Mouse (Mus musculus) kidney, embryonic 15.5 days (tissue): Measurements from ENCODE around the gene Nwd2. TPM values are rescaled to one million over a fixed set of nuclear protein-coding genes. Genes with fewer than 3 reads are reported as not detected.

Source experiments
- ATAC-seq: fragments of 200-750 bp; cut with Nextera tagmentation; replicated peaks from 2 replicates; pipeline ENCODE4 v1.8.0; 2017; ENCODE audit warnings: moderate TSS enrichment; ENCODE audit not compliant: low FRiP score
- H3K27ac ChIP-seq: fragments of 300-500 bp; sonication (generic); 2 replicates; pipeline ENCODE4 v1.5.1; 2015; ENCODE audit warnings: mild to moderate bottlenecking, inconsistent platforms
- H3K27me3 ChIP-seq: fragments of 300-500 bp; sonication (generic); 2 replicates; pipeline ENCODE4 v1.6.1; 2015; ENCODE audit warnings: inconsistent platforms
- H3K36me3 ChIP-seq: fragments of 300-500 bp; sonication (generic); 2 replicates; pipeline ENCODE4 v1.6.1; 2015; ENCODE audit warnings: inconsistent platforms
- H3K4me1 ChIP-seq: fragments of 300-500 bp; sonication (generic); 2 replicates; pipeline ENCODE4 v1.6.1; 2015; ENCODE audit warnings: inconsistent platforms
- H3K4me2 ChIP-seq: fragments of 300-500 bp; sonication (generic); 2 replicates; pipeline ENCODE4 v1.6.1; 2015; ENCODE audit warnings: moderate library complexity, mild to moderate bottlenecking, inconsistent platforms
- H3K4me3 ChIP-seq: fragments of 300-500 bp; sonication (generic); replicated peaks from 2 replicates; pipeline ENCODE4 v1.5.1; 2015; ENCODE audit warnings: mild to moderate bottlenecking, inconsistent platforms
- H3K9ac ChIP-seq: fragments of 300-500 bp; sonication (generic); 2 replicates; pipeline ENCODE4 v1.6.1; 2015; ENCODE audit warnings: mild to moderate bottlenecking, inconsistent platforms
- H3K9me3 ChIP-seq: fragments of 300-500 bp; sonication (generic); replicated peaks from 2 replicates; pipeline ENCODE4 v1.6.1; 2016; ENCODE audit warnings: inconsistent platforms
- WGBS: fragments of 180-500 bp; shearing (Covaris S2); methylation state at CpG from one replicate; pipeline ENCODE4 v1.1.7; 2015; ENCODE audit warnings: mixed read lengths; 5-methylcytosine and 5-hydroxymethylcytosine counted together
- polyA plus RNA-seq: library from polyadenylated mRNA; unstranded; fragments of >200 nt; fragmentation: Nextera tagmentation; extraction: Ambion mirVana; gene quantifications from 2 replicates; pipeline ENCODE4 v1.2.1, GENCODE M21; 2015

Gene Nwd2
- polyA plus RNA-seq, 1 experiment from 2014 or later, result 0.23 TPM

GRCm38 (mm10) chr5:63821176-63821575 lies 172.3 kb downstream of the Nwd2 start:
- no peaks in the 10 kb centered on the region for H3K27me3 ChIP-seq
- H3K36me3 ChIP-seq, result no peaks in the 10 kb centered on the region
- H3K9ac ChIP-seq, result no peak overlapping the region
- no peak overlapping the region for H3K4me3 ChIP-seq
- no peak overlapping the region for H3K27ac ChIP-seq
- H3K9me3 ChIP-seq, result no peaks in the 10 kb centered on the region
- no peak for ATAC-seq
- peaks cover 52% of the 10 kb centered on the region for H3K4me1 ChIP-seq
- WGBS, result 87% methylated on average over 5 of the region's 5 CpGs
- H3K4me2 ChIP-seq, result no peak overlapping the region

GRCm38 (mm10) chr5:63821860-63822259 lies 173.0 kb downstream of the Nwd2 start:
- Histone ChIP-seq H3K9me3 (no peaks in the 10 kb centered on the region), H3K4me1 (peaks cover 54% of the 10 kb centered on the region), H3K27me3 (no peaks in the 10 kb centered on the region), H3K27ac (0 out of 2 replicates have a peak overlapping the region, but pooled peaks have one; percentile 10), H3K9ac (no peak overlapping the region), H3K4me2 (no peak overlapping the region), H3K36me3 (no peaks in the 10 kb centered on the region), H3K4me3 (no peak overlapping the region)
- 62% methylated on average over 8 of the region's 8 CpGs for WGBS
- ATAC-seq, result no peak

- Histone ChIP-seq H3K4me2 (no peak overlapping the region), H3K9me3 (no peaks in the 10 kb centered on the region), H3K4me1 (peaks cover 57% of the 10 kb centered on the region), H3K9ac (no peak overlapping the region), H3K4me3 (no peak overlapping the region), H3K27me3 (no peaks in the 10 kb centered on the region), H3K27ac (peak overlapping the region; percentile 61), H3K36me3 (no peaks in the 10 kb centered on the region)
- ATAC-seq, result no peak
- 63% methylated on average over 10 of the region's 10 CpGs for WGBS
These were observed 174.7 kb downstream of the Nwd2 start for GRCm38 (mm10) chr5:63823362-63824332.

- Histone ChIP-seq H3K4me2 (no peak overlapping the region), H3K9me3 (no peaks in the 10 kb centered on the region), H3K36me3 (no peaks in the 10 kb centered on the region), H3K4me3 (no peak overlapping the region), H3K4me1 (peaks cover 50% of the 10 kb centered on the region), H3K27ac (no peak overlapping the region), H3K9ac (no peak overlapping the region), H3K27me3 (no peaks in the 10 kb centered on the region)
- WGBS, result 87% methylated on average over 8 of the region's 8 CpGs
- no peak for ATAC-seq
These were observed 175.9 kb downstream of the Nwd2 start for GRCm38 (mm10) chr5:63824599-63825350.

GRCm38 (mm10) chr5:63825881-63826280 lies 177.0 kb downstream of the Nwd2 start:
- no peaks in the 10 kb centered on the region for H3K27me3 ChIP-seq
- peak overlapping the region; percentile 75; the same call in 1 of the 2 replicates for H3K27ac ChIP-seq
- no peak overlapping the region for H3K9ac ChIP-seq
- no peak overlapping the region for H3K4me2 ChIP-seq
- WGBS, result 59% methylated on average over 5 of the region's 5 CpGs
- H3K36me3 ChIP-seq, result no peaks in the 10 kb centered on the region
- H3K4me3 ChIP-seq, result no peak overlapping the region
- ATAC-seq, result no peak
- no peaks in the 10 kb centered on the region for H3K9me3 ChIP-seq
- peaks cover 49% of the 10 kb centered on the region for H3K4me1 ChIP-seq

GRCm38 (mm10) chr5:63827006-63827405 lies 178.1 kb downstream of the Nwd2 start:
- peaks cover 44% of the 10 kb centered on the region for H3K4me1 ChIP-seq
- H3K4me2 ChIP-seq, result 0 out of 2 replicates have a peak overlapping the region, but pooled peaks have one; percentile 3
- H3K27ac ChIP-seq, result peak overlapping the region; percentile 75
- no peak for ATAC-seq
- H3K27me3 ChIP-seq, result no peaks in the 10 kb centered on the region
- H3K9ac ChIP-seq, result no peak overlapping the region
- H3K9me3 ChIP-seq, result no peaks in the 10 kb centered on the region
- no peak overlapping the region for H3K4me3 ChIP-seq
- no peaks in the 10 kb centered on the region for H3K36me3 ChIP-seq
- whole genome bisulfite sequencing, result 58% methylated on average over 6 of the region's 6 CpGs

- no peaks in the 10 kb centered on the region for H3K27me3 ChIP-seq
- H3K9ac ChIP-seq, result no peak overlapping the region
- 45% methylated on average over 5 of the region's 5 CpGs for WGBS
- no peaks in the 10 kb centered on the region for H3K36me3 ChIP-seq
- H3K9me3 ChIP-seq, result no peaks in the 10 kb centered on the region
- peaks cover 41% of the 10 kb centered on the region for H3K4me1 ChIP-seq
- no peak overlapping the region for H3K4me3 ChIP-seq
- peak; percentile 69 for ATAC-seq
- 0 out of 2 replicates have a peak overlapping the region, but pooled peaks have one; percentile 3 for H3K4me2 ChIP-seq
- H3K27ac ChIP-seq, result peak overlapping the region; percentile 75
These were observed 178.6 kb downstream of the Nwd2 start for GRCm38 (mm10) chr5:63827415-63828053.

- Histone ChIP-seq H3K4me2 (no peak overlapping the region), H3K4me1 (peaks cover 42% of the 10 kb centered on the region), H3K9ac (no peak overlapping the region), H3K27ac (peak overlapping the region; percentile 75), H3K4me3 (no peak overlapping the region), H3K9me3 (no peaks in the 10 kb centered on the region), H3K36me3 (no peaks in the 10 kb centered on the region), H3K27me3 (no peaks in the 10 kb centered on the region)
- no peak for ATAC-seq
- WGBS, result 63% methylated on average over 10 of the region's 10 CpGs
These were observed 179.7 kb downstream of the Nwd2 start for GRCm38 (mm10) chr5:63828380-63829185.

GRCm38 (mm10) chr5:63831054-63831453 lies 182.2 kb downstream of the Nwd2 start:
- H3K4me3 ChIP-seq, result no peak overlapping the region
- peaks cover 40% of the 10 kb centered on the region for H3K4me1 ChIP-seq
- H3K9ac ChIP-seq, result no peak overlapping the region
- H3K27ac ChIP-seq, result peak overlapping the region; percentile 24
- no peaks in the 10 kb centered on the region for H3K27me3 ChIP-seq
- WGBS, result 72% methylated on average over 4 of the region's 4 CpGs
- ATAC-seq, result no peak
- H3K9me3 ChIP-seq, result no peaks in the 10 kb centered on the region
- no peaks in the 10 kb centered on the region for H3K36me3 ChIP-seq
- H3K4me2 ChIP-seq, result no peak overlapping the region

GRCm38 (mm10) chr5:63833955-63834354 lies 185.1 kb downstream of the Nwd2 start:
- Histone ChIP-seq H3K27ac (peak overlapping the region; percentile 67), H3K4me1 (peaks cover 14% of the 10 kb centered on the region; the same call in 1 of the 2 replicates), H3K9me3 (no peaks in the 10 kb centered on the region), H3K4me2 (no peak overlapping the region), H3K9ac (no peak overlapping the region), H3K4me3 (no peak overlapping the region), H3K36me3 (no peaks in the 10 kb centered on the region), H3K27me3 (no peaks in the 10 kb centered on the region)
- 38% methylated on average over 5 of the region's 5 CpGs for WGBS
- ATAC-seq, result peak; percentile 76

GRCm38 (mm10) chr5:63834435-63834834 lies 185.5 kb downstream of the Nwd2 start:
- H3K36me3 ChIP-seq, result no peaks in the 10 kb centered on the region
- ATAC-seq, result no peak
- H3K9ac ChIP-seq, result no peak overlapping the region
- H3K27me3 ChIP-seq, result no peaks in the 10 kb centered on the region
- 78% methylated on average over 3 of the region's 3 CpGs for WGBS
- peaks cover 14% of the 10 kb centered on the region; the same call in 1 of the 2 replicates for H3K4me1 ChIP-seq
- no peaks in the 10 kb centered on the region for H3K9me3 ChIP-seq
- no peak overlapping the region for H3K4me3 ChIP-seq
- peak overlapping the region; percentile 67 for H3K27ac ChIP-seq
- H3K4me2 ChIP-seq, result no peak overlapping the region
